Mouse (Mus musculus) cerebellum, adult 11 months (tissue): ENCODE results near the gene Megf11.

Experiments
- DNase-seq: peaks from one replicate; pipeline ENCODE4 v3.0.0; 2022

Gene Megf11

DNA sequence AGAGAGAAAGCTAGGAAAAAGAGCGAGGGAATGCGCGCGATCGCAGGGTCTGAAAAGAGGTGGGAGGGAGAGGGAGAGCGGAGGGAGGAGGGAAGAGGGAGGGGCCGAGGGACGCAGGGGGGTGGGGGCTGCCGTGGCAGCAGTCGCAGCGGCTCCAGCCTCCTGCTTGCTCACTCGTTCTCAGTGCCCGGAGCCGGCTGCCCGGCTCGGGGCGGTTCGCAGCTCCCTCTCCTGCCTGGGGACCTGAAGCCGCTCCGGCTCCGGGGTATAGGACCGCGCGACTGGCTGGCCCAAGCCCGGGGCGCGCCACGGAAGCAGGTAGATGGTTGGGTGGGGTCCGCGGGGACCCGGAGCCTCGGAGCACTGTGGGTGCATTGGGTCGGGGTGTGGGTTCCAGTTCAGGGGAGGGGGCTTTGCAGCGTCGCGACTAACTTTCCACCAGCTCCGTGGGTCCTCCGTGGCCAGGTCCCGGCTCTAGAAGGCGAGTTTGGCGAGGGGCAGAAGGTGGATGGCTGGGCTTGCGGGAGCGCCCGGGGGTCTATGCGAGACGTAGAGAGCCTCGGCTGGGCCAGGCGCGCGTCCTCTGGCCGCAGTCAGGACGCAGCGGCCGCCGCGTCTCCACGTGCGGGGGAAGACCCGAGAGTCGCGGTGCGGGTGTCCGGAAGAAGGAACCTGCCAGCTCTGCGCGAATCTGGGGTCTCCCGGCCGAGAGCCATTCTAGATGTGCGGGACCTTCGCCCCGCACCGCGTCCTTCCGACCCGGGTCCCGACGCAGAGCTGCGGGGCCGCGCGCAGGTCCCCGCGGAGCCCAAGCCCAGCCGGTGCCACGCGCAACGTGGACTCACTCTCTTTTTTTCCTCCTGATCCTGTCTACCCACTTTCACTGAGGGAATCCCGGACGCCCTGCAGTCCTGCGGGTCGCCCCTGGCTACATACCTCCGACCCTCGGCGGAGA, at the start of gene Megf11:
TSS of gene Megf11 (plus strand) at position 116 of the 955 bp plus-strand sequence.
- DNase-seq = peak; percentile 65

- DNase-seq = no peak
These were observed 49.6 kb upstream of the Megf11 start for GRCm38 (mm10) chr9:64335825-64336224.

GRCm38 (mm10) chr9:64339361-64339760, 46.1 kb upstream of the Megf11 start:
- DNase-seq = no peak

DNA sequence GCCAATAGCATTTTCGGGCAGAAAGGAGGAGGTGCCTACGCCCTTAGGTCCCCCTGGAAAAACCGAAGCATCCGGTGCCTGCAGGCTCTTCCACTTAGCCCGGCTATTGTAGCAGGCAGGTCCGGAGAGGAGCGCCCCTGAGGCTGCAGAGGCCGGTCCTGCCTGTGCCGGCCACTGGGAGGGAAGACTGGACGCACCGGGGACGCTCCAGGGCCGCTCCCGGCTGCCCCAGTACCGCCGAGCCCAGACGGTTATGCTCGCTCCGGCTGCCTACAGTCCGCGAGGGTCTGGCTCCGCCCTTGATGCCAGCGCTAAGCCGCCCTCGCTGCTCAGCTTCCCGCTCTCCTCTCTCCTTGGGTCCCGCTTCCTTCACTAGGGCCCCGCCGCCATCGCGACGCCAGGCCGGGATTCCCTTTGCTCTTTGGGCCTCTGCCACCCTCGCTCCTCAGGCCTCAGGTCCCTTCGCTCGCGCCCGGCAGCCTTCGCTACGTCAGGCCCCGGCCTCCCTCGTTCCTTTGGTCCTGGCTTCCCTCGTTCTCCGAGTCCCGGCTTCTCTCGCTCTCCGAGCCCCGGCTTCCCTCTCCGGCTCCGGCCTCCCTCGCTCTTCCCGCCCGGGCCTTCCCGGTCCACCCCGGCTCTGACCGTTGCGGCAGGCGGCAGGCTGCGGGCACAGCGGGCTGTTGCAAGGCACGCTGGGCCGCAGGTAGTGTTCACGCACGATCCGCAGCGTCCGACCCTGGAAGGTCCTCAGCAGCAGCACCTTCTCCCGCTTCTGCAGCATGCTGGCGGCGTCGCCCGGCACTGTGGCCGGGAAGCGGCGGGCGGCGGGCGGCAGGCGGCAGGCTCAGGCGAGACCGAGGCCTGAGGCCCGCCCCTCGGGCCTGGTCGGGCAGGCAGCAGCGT, 44.8 kb upstream of the Megf11 start:
- DNase-seq = peak; percentile 70

DNA sequence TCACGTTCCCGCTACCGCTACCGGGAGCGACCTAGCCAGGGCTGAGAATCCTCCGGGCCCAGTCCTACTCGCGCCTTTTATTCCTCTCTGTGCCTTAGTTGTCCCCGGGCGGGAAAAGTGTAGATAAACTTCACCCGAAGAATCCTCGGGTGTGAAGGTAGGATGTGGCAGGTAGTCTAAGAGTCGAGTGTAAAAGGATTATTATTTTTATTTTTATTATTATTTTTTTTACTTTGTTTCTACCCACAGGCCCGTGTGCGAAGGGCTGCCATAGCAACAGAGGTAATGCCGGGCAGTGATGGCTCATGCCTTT, 44.2 kb upstream of the Megf11 start, which contains the start of gene Dis3l:
TSS of gene Dis3l (minus strand) at position 35 of the 313 bp plus-strand sequence.
- DNase-seq = no peak

DNA sequence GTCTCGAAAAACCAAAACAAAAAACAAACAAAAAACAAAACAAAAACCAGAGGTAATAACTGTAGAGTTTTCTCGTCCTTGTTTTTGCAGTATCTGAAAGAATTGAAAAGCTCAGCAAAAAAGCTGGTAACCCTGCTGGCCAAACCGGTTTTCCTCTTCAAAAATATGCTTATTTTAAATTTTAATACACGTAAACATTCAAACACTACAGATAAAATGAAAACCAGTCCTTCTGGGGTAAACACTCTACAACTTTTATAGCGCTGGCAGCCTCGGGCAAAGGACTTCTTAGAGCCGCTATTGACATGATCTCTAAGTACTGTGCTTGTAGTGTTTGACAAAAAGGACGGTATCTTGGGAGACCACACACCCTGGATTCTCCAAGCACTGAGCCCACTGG, 43.8 kb upstream of the Megf11 start:
- DNase-seq = no peak

GRCm38 (mm10) chr9:64343656-64344055, 41.8 kb upstream of the Megf11 start:
- DNase-seq = no peak

- DNase-seq = no peak
These were observed 39.5 kb upstream of the Megf11 start for GRCm38 (mm10) chr9:64345931-64346330.

DNA sequence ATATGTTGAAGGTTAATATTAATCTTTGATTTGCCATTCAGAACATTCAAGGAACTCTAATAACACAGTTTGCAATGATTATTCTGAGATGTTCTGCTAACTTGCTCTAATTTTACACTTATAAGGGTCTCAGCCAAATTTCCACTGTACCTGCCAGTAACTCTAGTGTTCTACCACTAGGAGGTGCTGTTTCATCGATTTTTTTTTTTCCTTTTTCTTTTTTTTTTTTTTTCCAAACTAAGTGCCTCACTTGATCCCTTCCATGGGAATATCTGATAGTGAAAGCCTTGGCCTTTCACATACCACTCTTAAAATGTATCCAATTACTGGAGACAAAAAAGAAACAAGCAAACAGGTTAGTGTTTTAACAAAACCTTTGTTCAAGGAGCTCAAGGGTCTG, 38.0 kb upstream of the Megf11 start:
- no peak for DNase-seq

DNA sequence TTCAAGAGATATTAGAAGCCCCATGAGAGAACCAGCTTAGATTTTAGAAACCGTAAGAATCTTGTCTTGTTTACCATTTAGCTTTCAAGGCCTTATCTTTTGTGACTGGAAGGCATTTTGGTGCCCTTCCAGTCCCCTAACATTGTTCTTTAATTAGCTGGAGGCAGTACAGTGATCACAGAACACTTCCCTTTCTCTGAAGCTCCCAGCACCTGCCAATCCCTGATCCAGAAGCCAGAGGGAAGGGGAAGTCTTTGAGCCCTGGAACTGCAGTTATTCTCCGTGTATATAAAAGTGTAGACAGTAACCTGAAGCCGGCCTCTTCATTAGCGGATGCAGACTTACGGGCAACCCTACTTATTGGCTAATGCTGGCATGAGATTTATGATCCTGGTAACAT, 35.9 kb upstream of the Megf11 start:
- DNase-seq = no peak

GRCm38 (mm10) chr9:64351191-64351590, 34.2 kb upstream of the Megf11 start:
- DNase-seq = no peak

DNA sequence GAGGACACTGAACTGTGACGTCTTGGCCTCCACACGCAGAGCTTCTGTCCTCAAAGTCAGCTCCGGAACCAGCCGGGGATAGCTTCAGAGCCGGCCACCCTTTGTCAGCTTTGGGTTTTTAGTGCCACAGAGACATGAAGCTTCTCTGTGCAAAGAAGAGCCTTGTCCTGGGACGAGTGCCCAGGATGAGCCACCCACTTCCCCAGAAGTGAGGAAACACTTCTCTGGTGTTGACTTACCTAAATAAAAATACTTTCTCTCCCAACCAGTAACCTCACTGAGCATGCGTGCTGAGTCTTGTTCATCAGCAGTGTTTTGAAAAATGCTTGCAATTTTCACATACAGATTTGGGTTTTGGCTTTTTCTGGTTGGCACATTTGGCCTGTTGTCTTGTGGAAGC, 29.8 kb upstream of the Megf11 start:
- no peak for DNase-seq

DNA sequence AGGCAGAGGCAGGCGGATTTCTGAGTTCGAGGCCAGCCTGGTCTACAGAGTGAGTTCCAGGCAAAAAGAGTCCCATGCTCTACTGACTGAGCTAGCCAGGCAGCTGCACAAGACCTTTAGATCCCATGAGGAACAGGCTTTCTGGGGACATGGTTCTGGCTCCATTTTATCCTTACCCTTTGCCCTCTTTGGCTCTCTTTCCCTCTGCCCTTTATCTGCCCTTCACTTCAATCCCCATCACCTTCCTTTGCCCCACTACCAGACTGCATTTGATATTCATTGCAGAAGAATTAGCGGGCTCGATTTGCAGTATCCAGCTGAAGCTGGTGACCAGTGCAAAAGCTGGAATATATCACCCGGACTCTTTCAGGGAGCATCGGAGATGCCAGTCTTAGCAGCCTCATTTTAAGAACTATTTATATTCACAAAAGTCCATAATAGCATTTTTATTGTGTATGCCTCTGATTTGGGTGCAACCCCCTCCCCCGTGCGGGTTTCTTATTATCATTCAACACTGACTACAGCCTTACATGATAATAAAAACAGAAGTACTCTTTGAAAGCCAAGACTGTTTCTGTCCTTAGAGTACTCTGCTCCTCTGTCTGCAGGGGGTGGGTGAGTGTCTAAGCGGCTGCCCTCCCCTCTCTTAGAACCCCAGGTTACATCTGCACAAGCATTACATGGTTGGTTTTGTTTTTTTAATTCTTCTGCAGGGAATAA, 24.0 kb upstream of the Megf11 start:
- no peak for DNase-seq

- no peak for DNase-seq
These were observed 15.6 kb upstream of the Megf11 start for GRCm38 (mm10) chr9:64369871-64370270.

- no peak for DNase-seq
These were observed 14.1 kb upstream of the Megf11 start for GRCm38 (mm10) chr9:64371305-64371819.

GRCm38 (mm10) chr9:64376380-64376779, 9.0 kb upstream of the Megf11 start:
- DNase-seq = no peak

GRCm38 (mm10) chr9:64383021-64383788, 2.2 kb upstream of the Megf11 start:
- DNase-seq = no peak

GRCm38 (mm10) chr9:64386466-64387211, 1.2 kb downstream of the Megf11 start:
- peak; percentile 80 for DNase-seq

DNA sequence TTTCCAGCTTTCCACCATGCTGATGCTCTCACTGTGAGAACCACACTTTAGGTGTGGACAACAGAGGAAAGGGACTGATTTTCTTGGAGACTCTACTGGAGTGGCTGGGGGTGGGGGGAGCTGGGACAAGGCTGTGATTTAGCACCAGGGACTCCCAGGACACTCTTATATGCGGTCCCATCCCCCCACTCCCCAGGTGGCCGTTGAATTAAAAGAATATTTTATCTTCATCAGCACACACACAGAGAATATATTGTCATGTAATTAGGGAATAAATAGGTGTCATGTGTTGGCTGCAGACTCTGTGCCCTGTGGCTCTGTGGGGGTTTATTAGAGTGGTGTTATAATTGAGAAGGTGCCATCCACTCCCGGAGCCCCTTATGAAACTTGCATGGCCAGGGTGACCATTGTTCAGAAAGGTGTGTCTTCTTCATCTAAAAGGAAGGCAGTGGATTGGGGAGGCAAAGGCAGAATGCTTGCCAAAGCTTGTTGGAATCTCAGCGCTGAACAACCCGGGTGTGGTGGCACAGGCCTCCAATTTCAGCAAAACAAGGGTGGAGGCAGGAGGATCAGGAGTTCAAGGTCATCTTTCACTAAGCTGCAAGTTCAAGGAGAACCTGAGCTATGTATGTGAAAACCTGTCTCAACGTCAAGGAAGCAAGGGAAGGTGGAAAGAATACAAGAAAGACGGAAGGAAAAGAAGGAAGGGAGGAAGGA, 4.3 kb downstream of the Megf11 start:
- DNase-seq = no peak

DNA sequence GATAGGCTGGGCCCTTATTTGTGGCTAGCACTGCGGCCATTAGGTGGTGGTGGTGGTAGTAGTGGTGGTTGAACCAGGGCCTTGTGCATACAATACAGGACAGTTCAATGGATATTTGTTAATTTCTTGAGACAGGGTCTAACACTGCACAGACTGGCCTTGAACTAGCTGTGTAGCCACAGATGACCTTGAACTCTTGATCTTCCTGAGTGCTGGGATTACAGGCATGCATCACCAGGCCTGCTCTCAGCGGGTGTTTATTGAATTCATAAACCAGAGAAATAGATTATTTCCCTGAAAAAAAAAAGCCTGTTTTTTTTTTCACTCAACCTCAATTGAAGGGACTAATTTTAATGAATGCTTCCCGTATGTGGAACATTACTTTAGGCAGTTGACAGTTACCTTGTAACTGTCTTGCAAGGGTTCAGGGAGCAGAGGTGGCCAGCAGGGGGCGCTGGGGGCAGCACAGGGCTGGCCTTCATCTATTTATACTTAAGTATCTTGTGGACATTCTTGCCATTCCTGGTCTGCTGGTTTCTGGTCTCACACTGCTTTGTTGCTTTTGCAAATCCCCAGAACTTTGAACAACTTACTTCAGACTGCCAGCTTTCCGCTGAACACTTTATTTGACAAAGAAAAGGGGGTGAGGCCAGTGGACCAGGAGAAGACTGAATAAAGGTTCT, 8.6 kb downstream of the Megf11 start:
- peak; percentile 77 for DNase-seq
